Mouse (Mus musculus): ENCODE results near the gene 7530416G11Rik.

Gene 7530416G11Rik

DNA sequence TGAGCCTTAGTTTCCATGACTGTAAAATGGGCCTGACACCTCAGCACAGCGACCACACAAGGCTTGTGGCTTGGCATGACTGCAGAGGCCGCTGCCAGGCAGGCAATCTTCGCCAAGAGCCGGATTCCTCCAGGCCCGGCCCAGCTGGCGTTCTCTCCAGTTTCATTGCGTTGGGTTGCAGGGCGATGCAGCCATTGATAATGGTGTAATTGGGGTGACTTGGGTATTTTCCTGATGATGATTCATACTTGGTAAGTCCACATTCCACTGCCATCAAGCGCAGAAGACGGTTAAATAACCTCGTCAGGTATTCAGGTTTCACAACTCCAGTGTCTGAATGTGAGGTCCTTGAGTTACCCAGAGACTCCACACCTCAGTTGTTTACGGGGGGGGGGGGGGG lies 23.7 kb downstream of the 7530416G11Rik start:
- DNase-seq, result no peak

GRCm38 (mm10) chr15:85477584-85477983 lies 25.4 kb downstream of the 7530416G11Rik start:
- DNase-seq, result peak; percentile 57

DNA sequence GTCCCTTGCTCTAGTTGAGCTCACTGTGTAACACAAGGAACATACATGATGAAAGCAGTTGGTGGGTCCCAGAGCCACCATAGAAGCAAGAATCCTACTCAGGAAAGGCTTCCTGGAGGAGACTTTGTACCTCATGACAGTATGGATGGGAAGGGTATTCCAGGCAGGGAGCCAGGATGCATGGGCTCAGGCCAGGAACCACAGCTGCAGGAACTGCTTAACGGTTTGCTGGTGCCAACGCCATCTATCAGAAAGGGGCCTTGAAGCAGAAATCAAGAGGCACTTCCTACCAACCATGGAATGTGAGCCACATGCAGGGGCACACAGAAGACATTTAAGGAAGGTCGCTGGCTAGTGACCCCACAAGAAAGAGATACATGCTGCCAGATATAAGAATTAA lies 28.3 kb downstream of the 7530416G11Rik start:
- DNase-seq, result no peak

GRCm38 (mm10) chr15:85469401-85469800 lies 33.6 kb downstream of the 7530416G11Rik start:
- no peak for DNase-seq

- DNase-seq, result no peak
Measured at GRCm38 (mm10) chr15:85466456-85467067, 36.5 kb downstream of the 7530416G11Rik start.

- peak; percentile 24 for DNase-seq
Measured at GRCm38 (mm10) chr15:85464823-85465565, 38.0 kb downstream of the 7530416G11Rik start.

- no peak for DNase-seq
Measured at GRCm38 (mm10) chr15:85464190-85464589, 38.8 kb downstream of the 7530416G11Rik start.

DNA sequence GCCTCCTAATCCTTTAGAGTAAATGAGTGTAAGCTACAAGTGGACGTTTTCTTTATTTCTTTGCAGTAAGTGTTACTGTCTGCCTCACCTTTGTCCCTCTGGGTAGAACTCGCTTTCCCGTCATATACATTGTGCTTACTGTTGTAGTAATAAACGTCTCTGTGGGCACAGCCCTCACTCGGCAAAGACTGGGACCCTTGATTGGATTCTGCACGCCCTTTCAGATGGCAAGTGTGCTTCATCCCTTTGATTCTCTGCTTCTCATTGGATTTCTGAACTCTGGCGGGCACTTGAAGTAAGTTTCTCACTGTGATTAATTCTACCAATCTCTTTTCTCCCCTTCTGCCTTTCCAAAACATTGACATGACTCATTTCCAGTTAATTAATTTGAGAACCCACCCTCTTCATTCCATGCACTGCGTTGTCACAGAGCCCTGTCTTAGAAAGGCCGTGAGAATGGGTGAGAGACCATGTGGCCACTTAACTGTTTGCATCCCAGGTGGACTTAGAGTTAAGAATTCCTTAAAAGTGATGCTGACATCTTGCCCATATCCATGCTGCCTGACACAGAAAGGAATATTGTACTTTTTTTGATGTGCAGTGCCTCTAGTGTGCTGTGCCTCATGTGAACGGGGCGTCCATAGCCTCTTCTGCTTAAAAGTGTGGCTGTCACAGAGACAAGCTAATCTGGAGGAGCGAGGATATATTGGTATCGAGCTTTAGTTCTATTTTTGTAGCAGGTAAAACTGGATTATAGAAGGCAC lies 39.8 kb downstream of the 7530416G11Rik start:
- DNase-seq, result no peak

GRCm38 (mm10) chr15:85462138-85462537 lies 40.9 kb downstream of the 7530416G11Rik start:
- no peak for DNase-seq

DNA sequence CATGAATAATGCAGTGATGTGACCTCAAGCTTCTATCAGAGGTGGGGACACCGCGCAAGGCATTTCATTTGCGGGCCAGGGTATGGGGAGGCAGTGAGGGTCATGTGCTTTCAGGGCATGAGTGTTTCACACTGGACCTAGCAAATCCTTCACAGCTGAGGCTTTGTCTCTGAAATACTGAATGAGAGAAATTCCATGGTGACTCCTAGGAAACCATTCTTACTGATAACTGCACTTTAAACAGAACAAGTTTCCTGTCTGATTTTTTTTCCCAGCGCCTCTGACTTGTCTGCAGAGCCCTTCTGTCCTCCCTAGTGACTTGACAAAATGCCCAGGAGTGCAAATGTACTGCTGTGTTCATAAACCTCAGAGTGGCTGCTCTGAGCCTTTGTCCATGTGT lies 41.5 kb downstream of the 7530416G11Rik start:
- no peak for DNase-seq

DNA sequence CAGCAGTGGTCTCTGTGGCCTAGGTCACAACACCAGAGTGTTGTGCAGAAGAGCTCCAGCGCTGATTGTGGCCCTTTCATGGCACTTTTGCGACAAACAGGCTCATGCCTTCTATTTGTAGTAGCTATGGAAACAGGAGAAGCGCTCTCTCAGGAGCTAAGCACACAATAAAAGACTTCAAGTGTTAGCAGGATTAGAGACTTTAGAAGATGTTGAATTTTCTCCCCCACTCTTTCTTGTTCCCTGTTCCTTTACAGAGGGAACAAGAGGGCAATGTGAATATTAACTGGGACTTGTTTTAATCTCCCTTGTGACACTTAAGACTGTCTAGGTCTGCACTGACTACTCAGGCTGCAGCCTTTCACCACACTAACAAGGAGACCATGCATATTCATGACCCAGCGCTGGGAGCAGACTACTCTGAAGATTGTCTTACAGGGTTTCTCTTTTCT lies 44.4 kb downstream of the 7530416G11Rik start:
- DNase-seq, result no peak

- DNase-seq, result no peak
Measured at GRCm38 (mm10) chr15:85457838-85458237, 45.2 kb downstream of the 7530416G11Rik start.

DNA sequence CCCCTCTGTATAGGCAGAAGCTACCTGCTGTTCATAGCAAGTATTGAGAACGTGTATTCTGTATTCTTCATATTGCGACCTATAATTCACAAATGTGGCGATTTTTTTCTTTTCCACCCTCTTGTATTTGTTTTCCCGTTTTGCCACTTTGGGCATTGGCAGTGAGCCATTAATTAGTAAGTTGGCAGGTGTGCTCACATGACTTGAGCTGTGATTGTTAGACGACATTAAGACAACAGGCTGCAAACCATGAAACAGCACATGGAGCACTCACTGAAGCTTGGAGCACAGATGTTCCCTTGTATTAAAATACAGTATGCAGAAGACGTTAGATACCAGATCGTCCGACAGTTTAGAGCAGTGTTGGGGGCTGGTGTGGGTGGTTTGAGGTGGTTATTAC lies 46.1 kb downstream of the 7530416G11Rik start:
- no peak for DNase-seq

GRCm38 (mm10) chr15:85446652-85447051 lies 56.4 kb downstream of the 7530416G11Rik start:
- no peak for DNase-seq

All from liver (tissue).